ENCODE assay signal across 8 mouse cellular contexts in the genomic region with DNA sequence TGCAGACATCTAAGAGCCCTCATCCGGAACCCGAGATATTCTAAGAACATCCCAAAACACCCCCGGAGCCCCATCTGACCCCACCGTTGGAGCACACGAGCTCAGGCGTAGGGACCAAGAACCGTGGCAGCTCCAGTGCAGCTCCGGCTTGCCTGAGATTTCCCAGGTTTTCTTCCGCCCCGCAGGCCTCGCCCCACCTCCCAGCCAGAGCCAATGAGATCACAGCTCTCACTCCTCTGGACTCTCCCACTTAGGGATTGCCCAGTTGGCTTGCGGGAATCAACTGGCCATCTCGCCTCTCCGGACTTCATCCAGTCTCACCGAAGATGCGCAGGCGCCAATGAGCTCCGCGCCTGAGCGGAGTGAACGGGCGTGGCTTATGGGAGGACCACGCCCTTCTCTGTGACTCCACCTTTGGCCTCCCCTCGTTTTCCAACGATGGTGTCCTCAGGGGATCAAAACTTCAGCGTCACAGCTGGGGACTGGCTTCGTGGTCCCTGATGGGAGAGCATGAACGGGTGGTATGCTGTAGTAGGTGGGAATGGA. TPM values are rescaled to one million over a fixed set of nuclear protein-coding genes. Genes with fewer than 3 reads are reported as not detected.
DNase-seq lines count a peak whose midpoint lies in the region; ATAC-seq and TF ChIP-seq lines count a peak whose summit lies in the region.

A gene (plus strand): TSS at position 264 of the 546 bp plus-strand sequence.
A gene (minus strand): TSS at position 349 of the 546 bp plus-strand sequence.

- TF ChIP-seq POLR2A in limb, embryonic 14.5 days (IDR thresholded peaks at IDR 0.05; ENCODE audit: borderline replicate concordance, extremely low read depth, insufficient read depth, insufficient read length), result peak; percentile 49; the same call in 1 of the 2 replicates

- peak; percentile 98 for ATAC-seq in kidney, embryonic 14.5 days (ENCODE audit: low FRiP score, low TSS enrichment)
- peak; percentile 98 for ATAC-seq in limb, embryonic 14.5 days (ENCODE audit: low FRiP score, low read depth)
- peak; percentile 96 for ATAC-seq in midbrain, embryonic 16.5 days
- ATAC-seq in stomach, embryonic 14.5 days (ENCODE audit: insufficient number of reproducible peaks, insufficient read depth, low FRiP score, low read depth), result peak; percentile 95

- H3K27me3 ChIP-seq in erythroblast, embryonic 14.5 days (ENCODE audit: control insufficient read depth), result peaks cover 5% of the 10 kb centered on the region
- no peaks in the 10 kb centered on the region for H3K27me3 ChIP-seq in heart, embryonic 10.5 days (ENCODE audit: insufficient read depth, poor library complexity, severe bottlenecking)
- H3K27me3 ChIP-seq in kidney, embryonic 14.5 days (ENCODE audit: control insufficient read depth, insufficient read depth, low read length), result no peaks in the 10 kb centered on the region
- H3K27me3 ChIP-seq in limb, embryonic 14.5 days (ENCODE audit: control insufficient read depth, insufficient read depth, low read length), result no peaks in the 10 kb centered on the region
- H3K27me3 ChIP-seq in midbrain, embryonic 16.5 days (ENCODE audit: control insufficient read depth, insufficient read depth, low read depth, low read length), result no peaks in the 10 kb centered on the region
- H3K27me3 ChIP-seq in stomach, embryonic 14.5 days (ENCODE audit: control insufficient read depth, insufficient read depth, low read length), result no peaks in the 10 kb centered on the region

- peaks cover 2% of the 10 kb centered on the region; the same call in 1 of the 2 replicates for H3K9me3 ChIP-seq in erythroblast, embryonic 14.5 days (ENCODE audit: control insufficient read depth, low read length)
- H3K9me3 ChIP-seq in heart, embryonic 10.5 days, result no peaks in the 10 kb centered on the region
- no peaks in the 10 kb centered on the region for H3K9me3 ChIP-seq in kidney, embryonic 14.5 days (ENCODE audit: control insufficient read depth, low read length)
- H3K9me3 ChIP-seq in limb, embryonic 14.5 days (ENCODE audit: control insufficient read depth, low read length), result no peaks in the 10 kb centered on the region
- no peaks in the 10 kb centered on the region for H3K9me3 ChIP-seq in midbrain, embryonic 16.5 days (replicated peaks; ENCODE audit: control insufficient read depth, low read length, poor library complexity, severe bottlenecking)
- H3K9me3 ChIP-seq in stomach, embryonic 14.5 days (ENCODE audit: control insufficient read depth, low read depth, low read length), result no peaks in the 10 kb centered on the region

- peak within 1 kb of the TSS; percentile 84 for H3K27ac ChIP-seq in heart, embryonic 10.5 days
- H3K27ac ChIP-seq in kidney, embryonic 14.5 days (ENCODE audit: low read depth, low read length), result peak within 1 kb of the TSS; percentile 51; the same call in 1 of the 2 replicates
- peak within 1 kb of the TSS; percentile 15; the same call in 1 of the 2 replicates for H3K27ac ChIP-seq in limb, embryonic 14.5 days (replicated peaks; ENCODE audit: low read depth, low read length)
- peak within 1 kb of the TSS; percentile 77 for H3K27ac ChIP-seq in midbrain, embryonic 16.5 days (ENCODE audit: low read length)
- peak within 1 kb of the TSS; percentile 29; the same call in 1 of the 2 replicates for H3K27ac ChIP-seq in stomach, embryonic 14.5 days (ENCODE audit: low read length)

- peak within 1 kb of the TSS; percentile 65 for H3K9ac ChIP-seq in kidney, embryonic 14.5 days (ENCODE audit: low read depth, low read length)
- peak within 1 kb of the TSS; percentile 70 for H3K9ac ChIP-seq in limb, embryonic 14.5 days (ENCODE audit: low read depth, low read length, severe bottlenecking)
- peak within 1 kb of the TSS; percentile 69 for H3K9ac ChIP-seq in midbrain, embryonic 16.5 days (ENCODE audit: low read depth, low read length)
- peak within 1 kb of the TSS; percentile 49 for H3K9ac ChIP-seq in stomach, embryonic 14.5 days (replicated peaks; ENCODE audit: low read depth, low read length)

- H3K4me1 ChIP-seq in erythroblast, embryonic 14.5 days (ENCODE audit: control insufficient read depth), result peaks cover 23% of the 10 kb centered on the region
- peaks cover 27% of the 10 kb centered on the region for H3K4me1 ChIP-seq in heart, embryonic 10.5 days
- H3K4me1 ChIP-seq in kidney, embryonic 14.5 days (ENCODE audit: control insufficient read depth, insufficient read depth, low read length), result peaks cover 9% of the 10 kb centered on the region
- H3K4me1 ChIP-seq in limb, embryonic 14.5 days (ENCODE audit: control insufficient read depth, insufficient read depth, low read length), result peaks cover 7% of the 10 kb centered on the region; the same call in 1 of the 2 replicates
- H3K4me1 ChIP-seq in midbrain, embryonic 16.5 days (ENCODE audit: control insufficient read depth, insufficient read depth, low read length), result peaks cover 11% of the 10 kb centered on the region
- peaks cover 15% of the 10 kb centered on the region; the same call in 1 of the 2 replicates for H3K4me1 ChIP-seq in stomach, embryonic 14.5 days (ENCODE audit: control insufficient read depth, insufficient read depth, low read length)

- H3K4me3 ChIP-seq in erythroblast, embryonic 14.5 days (replicated peaks), result peak within 1 kb of the TSS; percentile 44
- peak within 1 kb of the TSS; percentile 64 for H3K4me3 ChIP-seq in heart, embryonic 10.5 days
- peak within 1 kb of the TSS; percentile 46 for H3K4me3 ChIP-seq in kidney, embryonic 14.5 days (ENCODE audit: low read length)
- peak within 1 kb of the TSS; percentile 48 for H3K4me3 ChIP-seq in limb, embryonic 14.5 days (replicated peaks; ENCODE audit: low read length)
- peak within 1 kb of the TSS; percentile 51 for H3K4me3 ChIP-seq in midbrain, embryonic 16.5 days (ENCODE audit: low read depth, low read length)
- peak within 1 kb of the TSS; percentile 40 for H3K4me3 ChIP-seq in stomach, embryonic 14.5 days (ENCODE audit: low read depth, low read length)

- H3K36me3 ChIP-seq in erythroblast, embryonic 14.5 days (ENCODE audit: control insufficient read depth), result no peaks in the 10 kb centered on the region; the same call in 1 of the 2 replicates
- peaks cover 6% of the 10 kb centered on the region; the same call in 1 of the 2 replicates for H3K36me3 ChIP-seq in heart, embryonic 10.5 days
- no peaks in the 10 kb centered on the region; the same call in 1 of the 2 replicates for H3K36me3 ChIP-seq in kidney, embryonic 14.5 days (ENCODE audit: control insufficient read depth, insufficient read depth, low read length)
- peaks cover 6% of the 10 kb centered on the region; the same call in 1 of the 2 replicates for H3K36me3 ChIP-seq in limb, embryonic 14.5 days (ENCODE audit: control insufficient read depth, insufficient read depth, low read length)
- no peaks in the 10 kb centered on the region for H3K36me3 ChIP-seq in midbrain, embryonic 16.5 days (ENCODE audit: control insufficient read depth, insufficient read depth, low read length)
- H3K36me3 ChIP-seq in stomach, embryonic 14.5 days (ENCODE audit: control insufficient read depth, insufficient read depth, low read length), result no peaks in the 10 kb centered on the region

- 2% methylated on average over 28 of the region's 28 CpGs for WGBS in heart, embryonic 10.5 days
- WGBS in kidney, embryonic 14.5 days, result under 1% methylated on average over 28 of the region's 28 CpGs
- WGBS in limb, embryonic 14.5 days, result 3% methylated on average over 28 of the region's 28 CpGs
- under 1% methylated on average over 28 of the region's 28 CpGs for WGBS in midbrain, embryonic 16.5 days
- under 1% methylated on average over 28 of the region's 28 CpGs for WGBS in stomach, embryonic 14.5 days

- DNase-seq in CD4-positive, CD25-positive, alpha-beta regulatory T cell, adult 2 months (ENCODE audit: low read depth, low spot score), result peak; percentile 48
- peak; percentile 89 for DNase-seq in brain, embryonic 18.5 days (ENCODE audit: low read depth, low spot score)
- peak; percentile 99 for DNase-seq in heart, embryonic 10.5 days (ENCODE audit: low spot score)
- DNase-seq in limb, embryonic 14.5 days (ENCODE audit: low spot score), result peak; percentile 96

- peak within 1 kb of the TSS; percentile 67 for H3K4me2 ChIP-seq in kidney, embryonic 14.5 days (replicated peaks; ENCODE audit: low read depth, low read length)
- H3K4me2 ChIP-seq in limb, embryonic 14.5 days (replicated peaks; ENCODE audit: low read depth, low read length, severe bottlenecking), result peak within 1 kb of the TSS; percentile 60
- peak within 1 kb of the TSS; percentile 67 for H3K4me2 ChIP-seq in midbrain, embryonic 16.5 days (ENCODE audit: low read length)
- H3K4me2 ChIP-seq in stomach, embryonic 14.5 days (replicated peaks; ENCODE audit: low read depth, low read length), result peak within 1 kb of the TSS; percentile 53

RNA-seq across cellular contexts. Expression of the first gene that starts in this region (rescaled TPM):
- polyA plus RNA-seq in erythroblast, embryonic 14.5 days (2012), result not detected in 2 replicates
- 3.6 and 4.2 TPM in 2 replicates for polyA plus RNA-seq in heart, embryonic 10.5 days (2016; fragmentation: Nextera tagmentation; extraction: Ambion mirVana)
- polyA plus RNA-seq in kidney, embryonic 14.5 days (2014; fragmentation: Nextera tagmentation; extraction: Ambion mirVana), result 3.4 and 4.0 TPM in 2 replicates
- polyA plus RNA-seq in limb, embryonic 14.5 days (2012; rRNA removed), result 9.6 and 10.8 TPM in 2 replicates
- polyA plus RNA-seq in limb, embryonic 14.5 days (2014; fragmentation: Nextera tagmentation; extraction: Ambion mirVana), result 2.8 and 3.3 TPM in 2 replicates
- 11.6 and 12.7 TPM in 2 replicates for polyA plus RNA-seq in midbrain, embryonic 16.5 days (2015; fragmentation: Nextera tagmentation; extraction: Ambion mirVana)
- polyA plus RNA-seq in stomach, embryonic 14.5 days (2014; fragmentation: Nextera tagmentation; extraction: Ambion mirVana), result 4.9 and 6.3 TPM in 2 replicates

RNA-seq across cellular contexts. Expression of the second gene that starts in this region (rescaled TPM):
- 0.10 TPM in 2 replicates for polyA plus RNA-seq in erythroblast, embryonic 14.5 days (2012)
- 50.1 and 52.6 TPM in 2 replicates for polyA plus RNA-seq in heart, embryonic 10.5 days (2016; fragmentation: Nextera tagmentation; extraction: Ambion mirVana)
- polyA plus RNA-seq in kidney, embryonic 14.5 days (2014; fragmentation: Nextera tagmentation; extraction: Ambion mirVana), result 54.0 and 67.5 TPM in 2 replicates
- 37.4 and 45.3 TPM in 2 replicates for polyA plus RNA-seq in limb, embryonic 14.5 days (2012; rRNA removed)
- polyA plus RNA-seq in limb, embryonic 14.5 days (2014; fragmentation: Nextera tagmentation; extraction: Ambion mirVana), result 49.5 and 51.5 TPM in 2 replicates
- 45.5 and 47.2 TPM in 2 replicates for polyA plus RNA-seq in midbrain, embryonic 16.5 days (2015; fragmentation: Nextera tagmentation; extraction: Ambion mirVana)
- 60.7 and 62.4 TPM in 2 replicates for polyA plus RNA-seq in stomach, embryonic 14.5 days (2014; fragmentation: Nextera tagmentation; extraction: Ambion mirVana)

Comparison
In these comparisons a context has a peak if more than half of its experiments do, and no peak if none do; other contexts are left out.
1. Peak in every context shown above with its lines: DNase-seq, ATAC-seq, H3K4me3 ChIP-seq and H3K27ac ChIP-seq.
2. RNA of the second gene that starts in this region (polyA plus RNA-seq): 60.7 to 62.4 TPM in stomach, embryonic 14.5 days, 54.0 to 67.5 TPM in kidney, embryonic 14.5 days, 50.1 to 52.6 TPM in heart, embryonic 10.5 days, 37.4 to 51.5 TPM in limb, embryonic 14.5 days and 45.5 to 47.2 TPM in midbrain, embryonic 16.5 days; 0.10 TPM in erythroblast, embryonic 14.5 days; every median in the first group is over 10 times any median in the second.
3. DNase-seq: peak in every context shown above with its lines; median percentile 99 in heart, embryonic 10.5 days; 96 in limb, embryonic 14.5 days; 89 in brain, embryonic 18.5 days; 48 in CD4-positive, CD25-positive, alpha-beta regulatory T cell, adult 2 months.
4. H3K27ac ChIP-seq: peak in every context shown above with its lines; median percentile 84 in heart, embryonic 10.5 days; 77 in midbrain, embryonic 16.5 days; 51 in kidney, embryonic 14.5 days; 29 in stomach, embryonic 14.5 days; 15 in limb, embryonic 14.5 days.